Mouse (Mus musculus) heart, adult 8-10 months (tissue): Measurements from ENCODE around the gene Gm20388. TPM values are rescaled to one million over a fixed set of nuclear protein-coding genes. Genes with fewer than 3 reads are reported as not detected.

Source experiments
- DNase-seq: peaks from one replicate; pipeline ENCODE4 v3.0.0; 2022; ENCODE audit warnings: low spot score
- total RNA-seq, 4 experiments: library from RNA; stranded (reverse); gene quantifications; 2 replicates each; pipeline ENCODE4 v1.2.4; 2022

The Gm20388 gene
- total RNA-seq, 4 experiments from 2014 or later: 4.2 to 6.7 TPM; not detected in 2

- DNase-seq: no peak
Measured at GRCm38 (mm10) chr8:122280156-122280555, 2369.5 kb downstream of the Gm20388 start.

- no peak for DNase-seq
Measured at GRCm38 (mm10) chr8:122280588-122281316, 2370.1 kb downstream of the Gm20388 start.

- DNase-seq: peak; percentile 99
Measured at GRCm38 (mm10) chr8:122281317-122282034, 2370.8 kb downstream of the Gm20388 start.

- DNase-seq: no peak
Measured at GRCm38 (mm10) chr8:122282035-122282358, 2371.4 kb downstream of the Gm20388 start, which contains the start of gene Zfpm1. Gene Zfpm1, plus strand, starts transcription at chr8:122282141.

- peak; percentile 26 for DNase-seq
Measured at GRCm38 (mm10) chr8:122282501-122283355, 2372.1 kb downstream of the Gm20388 start.

GRCm38 (mm10) chr8:122283356-122284202 lies 2372.9 kb downstream of the Gm20388 start:
- peak; percentile 84 for DNase-seq

- DNase-seq: no peak
Measured at GRCm38 (mm10) chr8:122284203-122284658, 2373.6 kb downstream of the Gm20388 start.

- no peak for DNase-seq
Measured at GRCm38 (mm10) chr8:122284659-122285261, 2374.1 kb downstream of the Gm20388 start.

- DNase-seq: no peak
Measured at GRCm38 (mm10) chr8:122285727-122286126, 2375.1 kb downstream of the Gm20388 start.

GRCm38 (mm10) chr8:122286899-122287298 lies 2376.3 kb downstream of the Gm20388 start:
- no peak for DNase-seq

- DNase-seq: no peak
Measured at GRCm38 (mm10) chr8:122287742-122288141, 2377.1 kb downstream of the Gm20388 start.

- DNase-seq: no peak
Measured at GRCm38 (mm10) chr8:122288344-122288743, 2377.7 kb downstream of the Gm20388 start.

- DNase-seq: no peak
Measured at GRCm38 (mm10) chr8:122291075-122291474, 2380.4 kb downstream of the Gm20388 start.

- no peak for DNase-seq
Measured at GRCm38 (mm10) chr8:122291549-122291948, 2380.9 kb downstream of the Gm20388 start.

GRCm38 (mm10) chr8:122293484-122293883 lies 2382.8 kb downstream of the Gm20388 start:
- no peak for DNase-seq

- DNase-seq: peak; percentile 41
Measured at GRCm38 (mm10) chr8:122294273-122294683, 2383.6 kb downstream of the Gm20388 start.

GRCm38 (mm10) chr8:122295389-122295788 lies 2384.7 kb downstream of the Gm20388 start:
- no peak for DNase-seq

- no peak for DNase-seq
Measured at GRCm38 (mm10) chr8:122296173-122297001, 2385.7 kb downstream of the Gm20388 start.

- peak; percentile 33 for DNase-seq
Measured at GRCm38 (mm10) chr8:122299581-122300254, 2389.1 kb downstream of the Gm20388 start.
